Mouse (Mus musculus) limb, embryonic 12.5 days (tissue): ENCODE measurements around the gene Rnf213. TPM values are rescaled to one million over a fixed set of nuclear protein-coding genes. Genes with fewer than 3 reads are reported as not detected.

Experiments
- ATAC-seq: fragments of 200-750 bp; cut with Nextera tagmentation; 2 replicates; pipeline ENCODE4 v1.8.0; 2017; ENCODE audit warnings: low read depth, moderate TSS enrichment; ENCODE audit not compliant: insufficient number of reproducible peaks, insufficient read depth, low FRiP score, low TSS enrichment
- H3K27ac ChIP-seq: fragments of 300-500 bp; sonication (generic); 2 replicates; pipeline ENCODE4 v1.5.1; 2016; ENCODE audit warnings: mild to moderate bottlenecking, moderate library complexity
- H3K27me3 ChIP-seq: fragments of 300-500 bp; sonication (generic); 2 replicates; pipeline ENCODE4 v1.6.1; 2016; ENCODE audit warnings: mild to moderate bottlenecking, moderate library complexity
- H3K36me3 ChIP-seq: fragments of 300-500 bp; sonication (generic); 2 replicates; pipeline ENCODE4 v1.6.1; 2016; ENCODE audit warnings: mild to moderate bottlenecking, moderate library complexity
- H3K4me1 ChIP-seq: fragments of 300-500 bp; sonication (generic); replicated peaks from 2 replicates; pipeline ENCODE4 v1.6.1; 2016
- H3K4me2 ChIP-seq: fragments of 300-500 bp; sonication (generic); 2 replicates; pipeline ENCODE4 v1.6.1; 2016; ENCODE audit warnings: mild to moderate bottlenecking, moderate library complexity
- H3K4me3 ChIP-seq: fragments of 300-500 bp; sonication (generic); replicated peaks from 2 replicates; pipeline ENCODE4 v1.5.1; 2016; ENCODE audit warnings: mild to moderate bottlenecking
- H3K9ac ChIP-seq: fragments of 300-500 bp; sonication (generic); replicated peaks from 2 replicates; pipeline ENCODE4 v1.6.1; 2016; ENCODE audit warnings: mild to moderate bottlenecking, moderate library complexity
- H3K9me3 ChIP-seq: fragments of 300-500 bp; sonication (generic); 2 replicates; pipeline ENCODE4 v1.6.1; 2016; ENCODE audit warnings: mild to moderate bottlenecking, moderate library complexity
- WGBS: fragments of 180-500 bp; shearing (Covaris S2); methylation state at CpG from one replicate; pipeline ENCODE4 v1.1.7; 2016; 5-methylcytosine and 5-hydroxymethylcytosine counted together
- polyA plus RNA-seq: library from polyadenylated mRNA; unstranded; fragments of >200 nt; fragmentation: Nextera tagmentation; extraction: Ambion mirVana; gene quantifications from 2 replicates; pipeline ENCODE4 v1.2.1, GENCODE M21; 2016

Rnf213 gene
- polyA plus RNA-seq, 1 experiment from 2014 or later: 2.6 TPM

GRCm38 (mm10) chr11:119435880-119436872, 43.3 kb downstream of the Rnf213 start:
- no peaks in the 10 kb centered on the region for H3K9me3 ChIP-seq
- 81% methylated on average over 19 of the region's 19 CpGs for WGBS
- no peak overlapping the region for H3K9ac ChIP-seq
- no peaks in the 10 kb centered on the region for H3K27me3 ChIP-seq
- H3K36me3 ChIP-seq: peaks cover 32% of the 10 kb centered on the region
- no peak overlapping the region for H3K4me2 ChIP-seq
- H3K4me1 ChIP-seq: 0 out of 2 replicates have a peak, but pooled peaks cover 5% of the 10 kb centered on the region
- no peak overlapping the region for H3K4me3 ChIP-seq
- ATAC-seq: no peak
- no peak overlapping the region for H3K27ac ChIP-seq

GRCm38 (mm10) chr11:119438776-119439175, 45.9 kb downstream of the Rnf213 start:
- no peak for ATAC-seq
- Histone ChIP-seq H3K36me3 (peaks cover 35% of the 10 kb centered on the region), H3K4me2 (no peak overlapping the region), H3K4me1 (0 out of 2 replicates have a peak, but pooled peaks cover 5% of the 10 kb centered on the region), H3K9ac (no peak overlapping the region), H3K27me3 (no peaks in the 10 kb centered on the region), H3K4me3 (no peak overlapping the region), H3K27ac (no peak overlapping the region), H3K9me3 (no peaks in the 10 kb centered on the region)
- 50% methylated on average over 8 of the region's 8 CpGs for WGBS

GRCm38 (mm10) chr11:119442199-119442598, 49.3 kb downstream of the Rnf213 start:
- Histone ChIP-seq H3K9ac (no peak overlapping the region), H3K27ac (no peak overlapping the region), H3K4me3 (no peak overlapping the region), H3K4me1 (0 out of 2 replicates have a peak, but pooled peaks cover 5% of the 10 kb centered on the region), H3K27me3 (no peaks in the 10 kb centered on the region), H3K36me3 (peaks cover 26% of the 10 kb centered on the region; the same call in 1 of the 2 replicates), H3K4me2 (no peak overlapping the region), H3K9me3 (no peaks in the 10 kb centered on the region)
- WGBS: 94% methylated on average over 8 of the region's 8 CpGs
- no peak for ATAC-seq

GRCm38 (mm10) chr11:119443442-119443841, 50.5 kb downstream of the Rnf213 start:
- ATAC-seq: no peak
- Histone ChIP-seq H3K27ac (no peak overlapping the region), H3K27me3 (no peaks in the 10 kb centered on the region), H3K9ac (no peak overlapping the region), H3K36me3 (peaks cover 23% of the 10 kb centered on the region; the same call in 1 of the 2 replicates), H3K9me3 (no peaks in the 10 kb centered on the region), H3K4me1 (0 out of 2 replicates have a peak, but pooled peaks cover 4% of the 10 kb centered on the region), H3K4me2 (no peak overlapping the region), H3K4me3 (no peak overlapping the region)
- WGBS: 90% methylated on average over 9 of the region's 9 CpGs

GRCm38 (mm10) chr11:119456097-119456496, 63.2 kb downstream of the Rnf213 start:
- WGBS: 88% methylated on average over 4 of the region's 4 CpGs
- no peak overlapping the region for H3K4me2 ChIP-seq
- no peak overlapping the region for H3K27ac ChIP-seq
- ATAC-seq: no peak
- 0 out of 2 replicates have a peak, but pooled peaks cover 4% of the 10 kb centered on the region for H3K4me1 ChIP-seq
- H3K9me3 ChIP-seq: no peaks in the 10 kb centered on the region
- no peaks in the 10 kb centered on the region for H3K27me3 ChIP-seq
- H3K36me3 ChIP-seq: no peaks in the 10 kb centered on the region
- 0 out of 2 replicates have a peak overlapping the region, but pooled peaks have one; percentile 1 for H3K9ac ChIP-seq
- H3K4me3 ChIP-seq: no peak overlapping the region

GRCm38 (mm10) chr11:119477876-119478275, 85.0 kb downstream of the Rnf213 start:
- no peak overlapping the region for H3K27ac ChIP-seq
- no peak overlapping the region for H3K4me3 ChIP-seq
- no peaks in the 10 kb centered on the region for H3K4me1 ChIP-seq
- no peak for ATAC-seq
- H3K4me2 ChIP-seq: no peak overlapping the region
- H3K36me3 ChIP-seq: peaks cover 27% of the 10 kb centered on the region
- H3K9ac ChIP-seq: no peak overlapping the region
- 95% methylated on average over 4 of the region's 4 CpGs for WGBS
- H3K27me3 ChIP-seq: no peaks in the 10 kb centered on the region
- no peaks in the 10 kb centered on the region for H3K9me3 ChIP-seq

- peaks cover 3% of the 10 kb centered on the region for H3K27me3 ChIP-seq
- peaks cover 34% of the 10 kb centered on the region for H3K36me3 ChIP-seq
- peak within 1 kb of the TSS; percentile 85 for H3K4me3 ChIP-seq
- peak; percentile 88 for ATAC-seq
- H3K4me2 ChIP-seq: peak within 1 kb of the TSS; percentile 84
- H3K9ac ChIP-seq: peak within 1 kb of the TSS; percentile 89
- H3K27ac ChIP-seq: peak within 1 kb of the TSS; percentile 89
- H3K4me1 ChIP-seq: peaks cover 15% of the 10 kb centered on the region
- 1% methylated on average over 66 of the region's 66 CpGs for WGBS
- H3K9me3 ChIP-seq: no peaks in the 10 kb centered on the region
Observed at GRCm38 (mm10) chr11:119490861-119491689, 98.2 kb downstream of the Rnf213 start, which contains the start of gene Endov. Gene Endov (plus strand): TSS chr11:119491347.

- peak overlapping the region; percentile 85 for H3K4me3 ChIP-seq
Observed at GRCm38 (mm10) chr11:119491690-119492087, 98.8 kb downstream of the Rnf213 start.

GRCm38 (mm10) chr11:119492830-119493229, 99.9 kb downstream of the Rnf213 start:
- no peak overlapping the region for H3K9ac ChIP-seq
- peaks cover 31% of the 10 kb centered on the region for H3K36me3 ChIP-seq
- H3K4me1 ChIP-seq: peaks cover 15% of the 10 kb centered on the region
- 95% methylated on average over 6 of the region's 6 CpGs for WGBS
- H3K27me3 ChIP-seq: peaks cover 3% of the 10 kb centered on the region
- ATAC-seq: no peak
- H3K9me3 ChIP-seq: no peaks in the 10 kb centered on the region
- peak overlapping the region; percentile 85; the same call in 1 of the 2 replicates for H3K4me3 ChIP-seq
- H3K27ac ChIP-seq: no peak overlapping the region
- H3K4me2 ChIP-seq: peak overlapping the region; percentile 84

More at GRCm38 (mm10) chr11:119491690-119492087, 98.8 kb downstream of the Rnf213 start:
- 0 out of 2 replicates have a peak, but pooled peaks have one; percentile 4 for ATAC-seq
- WGBS: 6% methylated on average over 27 of the region's 27 CpGs
- H3K9ac ChIP-seq: peak overlapping the region; percentile 89
- peak overlapping the region; percentile 84 for H3K4me2 ChIP-seq
- peak overlapping the region; percentile 89 for H3K27ac ChIP-seq
- peaks cover 34% of the 10 kb centered on the region for H3K36me3 ChIP-seq
- peaks cover 15% of the 10 kb centered on the region for H3K4me1 ChIP-seq
- H3K9me3 ChIP-seq: no peaks in the 10 kb centered on the region
- H3K27me3 ChIP-seq: peaks cover 3% of the 10 kb centered on the region

GRCm38 (mm10) chr11:119493516-119493915, 100.6 kb downstream of the Rnf213 start:
- Histone ChIP-seq H3K9me3 (no peaks in the 10 kb centered on the region), H3K9ac (no peak overlapping the region), H3K27me3 (peaks cover 3% of the 10 kb centered on the region), H3K36me3 (peaks cover 38% of the 10 kb centered on the region), H3K27ac (no peak overlapping the region), H3K4me1 (peaks cover 15% of the 10 kb centered on the region), H3K4me3 (no peak overlapping the region), H3K4me2 (no peak overlapping the region)
- 87% methylated on average over 4 of the region's 4 CpGs for WGBS
- no peak for ATAC-seq
